Mouse (Mus musculus) cerebellum, postnatal 25 days (tissue): ENCODE results near the gene Mapk3.
"Not testable (repeated sequence)": the region's sequence is repeated elsewhere in the genome, so short reads cannot be mapped to it uniquely, and the experiment has no call there.

Experiments
- DNase-seq, 2 experiments: peaks; one replicate each; pipeline ENCODE4 v3.0.0; 2021; ENCODE audit warnings: mixed read lengths in 2 of 2

The Mapk3 gene

GRCm38 (mm10) chr7:126759672-126760390 lies 430 bp downstream of the Mapk3 start:
- DNase-seq: peak in 1 of 2 experiments; percentile 36

- peak; percentile 77 to 81 for DNase-seq
Observed at GRCm38 (mm10) chr7:126760391-126760802, 996 bp downstream of the Mapk3 start.

- peak in 1 of 2 experiments; percentile 27 for DNase-seq
Observed at GRCm38 (mm10) chr7:126760956-126761355, 1.6 kb downstream of the Mapk3 start.

- DNase-seq: no peak
Observed at GRCm38 (mm10) chr7:126761529-126762067, 2.2 kb downstream of the Mapk3 start.

- DNase-seq: peak; percentile 28 to 33
Observed at GRCm38 (mm10) chr7:126762471-126763008, 3.1 kb downstream of the Mapk3 start.

- DNase-seq: no peak
Observed at GRCm38 (mm10) chr7:126765540-126765939, 6.1 kb downstream of the Mapk3 start.

GRCm38 (mm10) chr7:126766201-126766600 lies 6.8 kb downstream of the Mapk3 start, which contains the start of gene Gdpd3:
Gene Gdpd3, plus strand, starts transcription at chr7:126766334.
- DNase-seq: peak in 1 of 2 experiments; percentile 23

- no peak for DNase-seq
Observed at GRCm38 (mm10) chr7:126767001-126767400, 7.6 kb downstream of the Mapk3 start.

- DNase-seq: no peak
Observed at GRCm38 (mm10) chr7:126770784-126771183, 11.4 kb downstream of the Mapk3 start.

- DNase-seq: no peak
Observed at GRCm38 (mm10) chr7:126773351-126773750, 13.9 kb downstream of the Mapk3 start.

GRCm38 (mm10) chr7:126774463-126774862 lies 15.1 kb downstream of the Mapk3 start:
- no peak for DNase-seq

- DNase-seq: peak; percentile 8 to 16
Observed at GRCm38 (mm10) chr7:126775185-126775977, 16.0 kb downstream of the Mapk3 start.

GRCm38 (mm10) chr7:126775978-126776234 lies 16.5 kb downstream of the Mapk3 start:
- DNase-seq: peak in 1 of 2 experiments; percentile 26

GRCm38 (mm10) chr7:126776598-126777057 lies 17.2 kb downstream of the Mapk3 start, which contains the start of gene Ypel3:
Gene Ypel3, plus strand, starts transcription at chr7:126776955.
- DNase-seq: peak; percentile 97 to 99

- DNase-seq: peak; percentile 57
Observed at GRCm38 (mm10) chr7:126777476-126777875, 18.1 kb downstream of the Mapk3 start.

- DNase-seq: peak; percentile 26 to 49
Observed at GRCm38 (mm10) chr7:126778147-126778546, 18.7 kb downstream of the Mapk3 start.

GRCm38 (mm10) chr7:126779101-126779500 lies 19.7 kb downstream of the Mapk3 start:
- not testable (repeated sequence) for DNase-seq

- peak; percentile 88 to 95 for DNase-seq
Observed at GRCm38 (mm10) chr7:126779983-126780970, 20.9 kb downstream of the Mapk3 start.

GRCm38 (mm10) chr7:126780971-126781635 lies 21.7 kb downstream of the Mapk3 start, which contains the start of gene Tbx6:
Gene Tbx6, plus strand, starts transcription at chr7:126781483.
- peak in 1 of 2 experiments; percentile 61 for DNase-seq

- no peak for DNase-seq
Observed at GRCm38 (mm10) chr7:126781661-126782370, 22.4 kb downstream of the Mapk3 start.

GRCm38 (mm10) chr7:126782693-126783092 lies 23.3 kb downstream of the Mapk3 start:
- no peak for DNase-seq
